8 mouse cellular contexts compared by ENCODE assay signal in genomic region chr11:61193392-61193791, GRCm38 (mm10). TPM values are rescaled to one million over a fixed set of nuclear protein-coding genes. Genes with fewer than 3 reads are reported as not detected.
DNase-seq lines count a peak whose midpoint lies in the region; ATAC-seq and TF ChIP-seq lines count a peak whose summit lies in the region.

No protein-coding gene starts in this region.

- no peak overlapping the region for H3K4me2 ChIP-seq in hindbrain, embryonic 13.5 days
- H3K4me2 ChIP-seq in intestine, embryonic 14.5 days (ENCODE audit: low read length) = no peak overlapping the region
- no peak overlapping the region for H3K4me2 ChIP-seq in midbrain, postnatal 0 days (ENCODE audit: low read depth, low read length, poor library complexity, severe bottlenecking)

- H3K4me1 ChIP-seq in hindbrain, embryonic 10.5 days (replicated peaks) = no peaks in the 10 kb centered on the region
- no peaks in the 10 kb centered on the region for H3K4me1 ChIP-seq in hindbrain, embryonic 13.5 days (replicated peaks)
- H3K4me1 ChIP-seq in intestine, embryonic 14.5 days (replicated peaks; ENCODE audit: control insufficient read depth, insufficient read depth, low read length) = no peaks in the 10 kb centered on the region
- H3K4me1 ChIP-seq in midbrain, postnatal 0 days (ENCODE audit: insufficient read depth, low read length) = no peaks in the 10 kb centered on the region

- no peaks in the 10 kb centered on the region for H3K27me3 ChIP-seq in hindbrain, embryonic 10.5 days (ENCODE audit: insufficient read depth, poor library complexity, severe bottlenecking)
- 0 out of 2 replicates have a peak, but pooled peaks cover 6% of the 10 kb centered on the region for H3K27me3 ChIP-seq in hindbrain, embryonic 13.5 days
- H3K27me3 ChIP-seq in intestine, embryonic 14.5 days (replicated peaks; ENCODE audit: control insufficient read depth, insufficient read depth, low read length) = peaks cover 6% of the 10 kb centered on the region; the same call in 1 of the 2 replicates
- H3K27me3 ChIP-seq in midbrain, postnatal 0 days (ENCODE audit: insufficient read depth, low read length) = no peaks in the 10 kb centered on the region

- ATAC-seq in hindbrain, embryonic 13.5 days (ENCODE audit: low FRiP score) = no peak
- ATAC-seq in intestine, embryonic 14.5 days (replicated peaks; ENCODE audit: low FRiP score, low TSS enrichment, low read depth) = no peak; the same call in 1 of the 2 replicates
- ATAC-seq in midbrain, postnatal 0 days (ENCODE audit: low FRiP score) = no peak

- H3K4me3 ChIP-seq in hindbrain, embryonic 10.5 days = no peak overlapping the region
- no peak overlapping the region for H3K4me3 ChIP-seq in hindbrain, embryonic 13.5 days
- H3K4me3 ChIP-seq in intestine, embryonic 14.5 days (ENCODE audit: low read depth, low read length) = no peak overlapping the region
- H3K4me3 ChIP-seq in midbrain, postnatal 0 days (ENCODE audit: low read depth, low read length) = no peak overlapping the region

- H3K27ac ChIP-seq in hindbrain, embryonic 10.5 days = no peak overlapping the region
- H3K27ac ChIP-seq in hindbrain, embryonic 13.5 days = no peak overlapping the region
- H3K27ac ChIP-seq in intestine, embryonic 14.5 days (ENCODE audit: low read depth) = no peak overlapping the region
- no peak overlapping the region for H3K27ac ChIP-seq in midbrain, postnatal 0 days (ENCODE audit: low read depth, low read length)

- no peaks in the 10 kb centered on the region for H3K9me3 ChIP-seq in hindbrain, embryonic 10.5 days
- no peaks in the 10 kb centered on the region for H3K9me3 ChIP-seq in hindbrain, embryonic 13.5 days
- H3K9me3 ChIP-seq in intestine, embryonic 14.5 days (ENCODE audit: control insufficient read depth, low read length) = no peaks in the 10 kb centered on the region
- H3K9me3 ChIP-seq in midbrain, postnatal 0 days (ENCODE audit: low read length) = no peaks in the 10 kb centered on the region

- no peaks in the 10 kb centered on the region for H3K36me3 ChIP-seq in hindbrain, embryonic 10.5 days
- H3K36me3 ChIP-seq in hindbrain, embryonic 13.5 days = no peaks in the 10 kb centered on the region
- H3K36me3 ChIP-seq in intestine, embryonic 14.5 days (ENCODE audit: control insufficient read depth, insufficient read depth, low read length) = no peaks in the 10 kb centered on the region
- no peaks in the 10 kb centered on the region for H3K36me3 ChIP-seq in midbrain, postnatal 0 days (ENCODE audit: insufficient read depth, low read length)

- peak; percentile 71 for DNase-seq in hindbrain, embryonic 10.5 days (ENCODE audit: low spot score)
- peak; percentile 87 to 92 for DNase-seq in cerebellum, adult 18-20 months
- DNase-seq in gastrocnemius, adult 18-20 months (ENCODE audit: low spot score) = peak; percentile 81
- DNase-seq in intestine, embryonic 14.5 days (ENCODE audit: low spot score) = peak; percentile 89
- DNase-seq in left cerebral cortex, postnatal 14 days (ENCODE audit: low spot score in 2 of 2) = peak; percentile 83 to 90
- peak; percentile 88 for DNase-seq in midbrain, postnatal 0 days (ENCODE audit: low spot score)
- DNase-seq in spleen, postnatal 4 days (ENCODE audit: low spot score in 2 of 2) = peak; percentile 68 to 88

- intact Hi-C loops in left cerebral cortex, postnatal 14 days (cut with DNase I) = loop anchor here (2.0 to 10.0 kb wide), 3 partner anchors 154 to 311 kb away; partner anchors contain the start of gene B9d1

- peak; percentile 96 for TF ChIP-seq CTCF in midbrain, postnatal 0 days (IDR thresholded peaks at IDR 0.05)

- WGBS in hindbrain, embryonic 10.5 days = 15% methylated on average over 9 of the region's 9 CpGs
- WGBS in hindbrain, embryonic 13.5 days = 11% methylated on average over 9 of the region's 9 CpGs
- 7% methylated on average over 9 of the region's 9 CpGs for WGBS in intestine, embryonic 14.5 days
- 8% methylated on average over 9 of the region's 9 CpGs for WGBS in midbrain, postnatal 0 days

- no peak overlapping the region for H3K9ac ChIP-seq in hindbrain, embryonic 13.5 days
- no peak overlapping the region for H3K9ac ChIP-seq in intestine, embryonic 14.5 days (ENCODE audit: low read length)
- no peak overlapping the region for H3K9ac ChIP-seq in midbrain, postnatal 0 days (replicated peaks; ENCODE audit: low read length, poor library complexity, severe bottlenecking)

RNA-seq across cellular contexts. Expression of gene Aldh3a1, which starts 13.9 kb away (rescaled TPM):
- not detected in 2 replicates for polyA plus RNA-seq in hindbrain, embryonic 10.5 days (2016; fragmentation: Nextera tagmentation; extraction: Ambion mirVana)
- not detected in 2 replicates for polyA plus RNA-seq in hindbrain, embryonic 13.5 days (2015; fragmentation: Nextera tagmentation; extraction: Ambion mirVana)
- under 1 TPM; 0.33 to 0.48 TPM for total RNA-seq in gastrocnemius, adult 18-20 months (2021)
- not detected in 2 replicates for polyA plus RNA-seq in intestine, embryonic 14.5 days (2014; fragmentation: Nextera tagmentation; extraction: Ambion mirVana)
- 1 to 10 TPM; 1.5 to 1.7 TPM for total RNA-seq in left cerebral cortex, postnatal 14 days (2021)
- total RNA-seq in midbrain, postnatal 0 days (2014; rRNA removed) = 0.11 and 1.3 TPM in 2 replicates
- 0.83 and 0.91 TPM in 2 replicates for polyA plus RNA-seq in midbrain, postnatal 0 days (2015; fragmentation: Nextera tagmentation; extraction: Ambion mirVana)

RNA-seq across cellular contexts. Expression of gene Usp22, which starts 18.5 kb away (rescaled TPM):
- 206 and 255 TPM in 2 replicates for polyA plus RNA-seq in hindbrain, embryonic 10.5 days (2016; fragmentation: Nextera tagmentation; extraction: Ambion mirVana)
- 355 and 383 TPM in 2 replicates for polyA plus RNA-seq in hindbrain, embryonic 13.5 days (2015; fragmentation: Nextera tagmentation; extraction: Ambion mirVana)
- total RNA-seq in gastrocnemius, adult 18-20 months (2021) = 10 to 100 TPM; 12.9 to 15.6 TPM
- polyA plus RNA-seq in intestine, embryonic 14.5 days (2014; fragmentation: Nextera tagmentation; extraction: Ambion mirVana) = 163 TPM in 2 replicates
- 100 to 1,000 TPM; 275 to 287 TPM for total RNA-seq in left cerebral cortex, postnatal 14 days (2021)
- total RNA-seq in midbrain, postnatal 0 days (2014; rRNA removed) = 637 and 644 TPM in 2 replicates
- polyA plus RNA-seq in midbrain, postnatal 0 days (2015; fragmentation: Nextera tagmentation; extraction: Ambion mirVana) = 340 and 355 TPM in 2 replicates
